Mouse (Mus musculus) spleen, postnatal 4 days (tissue): ENCODE measurements around the gene Odf3b.
A peak's percentile ranks its signal among the peaks of the same experiment; 100 is the strongest.

ENCODE experiments used
- DNase-seq, 2 experiments: peaks; one replicate each; pipeline ENCODE4 v3.0.0; 2022; ENCODE audit warnings: low spot score in 2 of 2

The Odf3b gene

DNA sequence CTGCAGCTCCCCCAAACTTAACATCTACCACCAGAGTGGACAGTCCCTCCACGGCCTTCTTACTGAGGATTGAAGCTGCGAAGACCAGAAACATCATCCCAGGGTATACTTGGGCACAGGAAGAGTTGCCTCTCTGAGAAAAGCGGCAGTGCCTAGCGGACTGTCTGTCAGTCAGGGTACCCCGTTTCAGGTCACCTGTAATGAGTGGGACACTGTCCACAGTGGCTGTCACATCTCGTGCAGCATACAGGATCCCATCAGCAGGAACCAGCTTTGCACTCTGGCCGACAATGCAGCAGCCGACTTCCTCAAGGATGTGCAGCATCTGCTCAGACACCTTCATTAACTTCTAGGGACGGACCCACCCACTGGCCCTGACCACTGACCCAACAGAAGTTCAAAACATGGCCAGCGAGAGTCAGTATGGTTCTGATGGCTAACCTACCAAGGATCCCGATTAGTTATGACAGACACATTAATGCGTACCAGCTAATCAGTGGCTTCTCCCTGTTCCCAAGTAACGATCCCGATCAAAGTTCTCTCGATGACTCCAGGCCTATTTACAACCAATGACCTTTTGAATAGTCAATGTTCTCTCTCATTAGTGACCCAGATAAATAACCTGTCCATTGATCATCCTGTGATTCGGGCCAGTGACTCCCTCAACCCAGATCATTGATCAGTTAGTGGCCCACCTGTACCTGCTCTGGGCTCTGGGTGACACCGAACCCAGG is 4.1 kb downstream of the Odf3b start:
- no peak for DNase-seq

DNA sequence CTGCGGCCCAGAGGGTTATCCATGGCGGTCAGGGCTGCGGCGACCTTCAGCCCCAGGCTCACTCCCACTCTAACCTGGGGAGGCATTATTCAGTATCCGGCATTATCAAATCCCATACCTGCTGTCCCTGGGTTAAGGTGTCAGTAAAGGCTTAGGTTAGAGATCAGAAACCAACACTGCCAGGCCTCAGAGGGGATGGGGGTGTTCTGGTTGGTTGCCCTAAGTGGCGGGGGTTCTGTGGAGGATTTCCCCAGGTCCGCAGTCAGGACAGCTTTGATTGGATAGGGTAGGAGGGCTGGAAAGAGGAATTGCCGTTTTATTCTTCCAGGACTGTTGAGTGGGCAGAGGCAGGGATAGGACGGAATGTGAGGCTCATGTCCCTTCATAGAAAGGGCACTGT is 4.7 kb downstream of the Odf3b start:
- DNase-seq = peak in 1 of 2 experiments; percentile 57

DNA sequence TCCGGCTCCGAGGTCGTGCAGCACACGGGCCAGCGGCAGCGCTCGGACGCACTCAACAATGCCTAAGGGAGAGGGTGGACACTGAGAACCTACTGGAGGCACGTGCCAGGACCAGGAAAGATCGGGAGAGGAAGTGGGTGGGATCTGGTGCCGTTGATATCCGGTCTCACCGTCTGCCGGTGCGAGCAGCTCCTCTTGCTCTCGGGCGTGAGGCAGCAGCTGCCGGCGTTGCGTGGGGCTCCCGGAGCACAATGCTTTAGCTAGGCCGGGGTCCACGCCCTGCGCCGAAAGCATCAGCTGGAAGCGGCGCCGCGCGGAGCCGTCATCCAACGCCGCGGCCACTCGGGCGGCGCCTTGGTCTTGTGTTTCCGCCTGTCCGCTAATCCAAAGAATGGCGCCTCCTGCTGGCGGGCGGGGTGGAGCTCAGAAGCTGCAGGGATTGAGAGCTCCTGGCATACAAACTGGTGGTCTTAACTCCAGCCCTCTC is 5.3 kb downstream of the Odf3b start, which contains the start of gene Sco2:
Gene Sco2, minus strand, starts transcription at position 85 of the 487 bp plus-strand sequence.
- peak; percentile 93 to 99 for DNase-seq

DNA sequence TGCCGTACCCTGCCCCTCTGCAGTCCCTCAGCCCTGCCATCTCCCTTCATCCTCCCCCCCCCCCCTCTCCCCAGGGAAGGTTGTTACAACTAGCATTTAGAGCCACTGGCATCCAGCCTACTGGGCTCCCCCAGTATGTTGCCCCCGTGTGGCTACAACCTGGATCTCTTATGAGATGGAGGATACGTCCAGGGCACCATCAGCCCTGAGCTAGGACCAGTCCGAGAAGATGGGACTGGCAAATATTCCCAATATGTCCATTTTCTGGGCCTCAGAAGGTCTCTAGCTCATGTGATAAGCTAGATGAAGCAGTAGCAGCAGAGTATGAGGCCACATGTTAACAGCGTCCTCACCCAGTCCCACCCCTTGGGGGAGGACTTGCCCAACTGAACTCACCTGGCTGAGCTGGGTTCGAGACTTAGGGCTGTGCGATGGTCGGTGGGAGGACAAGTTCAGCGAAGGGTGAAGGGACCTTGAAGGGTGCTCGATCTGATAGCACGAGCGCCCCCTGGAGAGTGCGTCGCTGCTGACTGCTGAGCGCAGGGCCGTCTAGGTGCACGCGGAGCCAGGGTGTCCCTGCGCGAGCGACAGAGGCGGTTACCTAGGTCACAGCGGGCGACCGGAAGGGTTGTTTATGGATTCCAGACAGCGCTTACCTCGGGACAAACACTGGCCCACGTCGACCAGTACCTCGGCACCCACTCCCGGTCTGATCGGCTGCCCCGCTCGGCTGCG is 5.9 kb downstream of the Odf3b start:
- DNase-seq = peak; percentile 88 to 95

GRCm38 (mm10) chr15:89372536-89372935 is 6.5 kb downstream of the Odf3b start:
- peak in 1 of 2 experiments; percentile 60 for DNase-seq

DNA sequence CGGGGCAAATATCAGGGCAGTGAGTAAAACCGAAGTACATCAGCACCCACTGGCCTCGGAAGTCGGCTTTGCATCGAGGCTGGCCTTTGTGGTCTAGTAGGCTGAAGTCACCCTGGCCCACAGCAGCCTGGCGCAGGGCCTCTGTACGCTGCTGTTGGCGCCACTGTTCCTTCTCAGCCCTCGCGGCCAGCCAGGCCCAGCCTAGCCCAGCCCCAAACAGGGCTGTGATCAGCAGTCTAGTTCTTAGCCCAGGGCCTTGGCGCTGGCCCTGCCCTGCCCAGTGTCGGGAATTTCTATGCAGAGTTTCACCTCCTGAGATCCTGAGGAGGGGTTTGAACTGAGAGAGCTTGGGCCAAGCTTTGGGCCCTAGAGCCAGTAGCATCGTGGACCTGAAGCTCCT is 7.0 kb downstream of the Odf3b start:
- DNase-seq = peak in 1 of 2 experiments; percentile 63

DNA sequence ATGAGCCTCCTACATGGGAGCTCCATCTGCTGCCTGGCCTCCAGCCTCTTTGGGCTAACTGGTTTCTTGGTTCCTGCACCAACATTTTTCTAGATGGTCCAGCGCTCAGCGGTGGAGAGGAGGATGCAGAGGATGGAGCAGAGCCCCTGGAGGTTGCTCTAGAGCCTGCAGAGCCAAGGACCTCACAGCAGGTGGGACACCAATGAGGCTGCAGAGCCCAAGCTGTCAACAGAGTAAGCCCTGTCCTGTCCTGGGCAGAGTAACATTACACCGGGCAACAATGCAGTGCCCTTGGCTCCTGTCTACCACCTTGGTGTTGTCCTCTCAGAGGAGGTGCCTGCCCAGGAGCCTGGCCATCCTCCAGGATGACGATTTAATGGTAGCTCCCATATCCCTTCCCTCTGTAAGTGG is 13.9 kb downstream of the Odf3b start:
- DNase-seq = no peak

- DNase-seq = no peak
Observed at GRCm38 (mm10) chr15:89363051-89363450, 16.0 kb downstream of the Odf3b start.

DNA sequence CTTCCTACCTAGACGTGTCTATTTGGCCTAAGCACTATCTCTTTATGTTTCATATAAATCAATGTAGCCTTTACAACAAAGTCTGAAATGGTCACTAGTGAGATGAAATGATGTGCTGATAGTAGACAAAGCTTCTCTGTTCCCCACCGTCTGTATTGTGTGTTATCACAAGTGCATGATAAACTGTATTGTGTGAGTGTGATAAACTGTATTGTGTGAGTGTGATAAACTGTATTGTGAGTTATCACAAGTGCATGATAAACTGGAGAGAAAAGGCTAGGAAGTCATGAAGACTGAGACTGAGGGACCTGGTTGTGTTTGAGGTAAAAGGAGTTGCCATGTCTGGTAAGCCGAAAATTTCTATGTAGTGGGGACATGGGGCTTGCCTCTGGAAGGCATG is 20.3 kb downstream of the Odf3b start:
- no peak for DNase-seq

DNA sequence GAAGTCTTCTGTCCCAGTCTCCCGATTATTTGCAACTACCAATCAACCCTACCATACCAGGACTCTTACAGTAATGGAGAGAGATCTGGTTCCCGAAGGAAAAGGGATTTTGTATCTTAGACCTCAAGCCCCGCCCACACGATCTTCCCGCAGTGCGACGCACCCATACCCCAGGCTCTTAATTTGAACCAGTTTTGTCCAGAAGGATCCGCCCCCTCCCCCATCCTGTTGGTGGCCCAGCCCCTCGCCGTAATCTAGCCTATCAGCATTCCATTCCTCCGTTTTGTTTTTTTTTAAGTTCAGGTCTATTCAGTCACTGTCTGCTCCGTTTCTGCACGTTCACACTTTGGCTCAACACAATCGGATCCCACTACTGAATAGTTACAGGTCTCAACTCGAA is 22.7 kb downstream of the Odf3b start:
- peak; percentile 82 to 87 for DNase-seq

GRCm38 (mm10) chr15:89355241-89356187 is 23.6 kb downstream of the Odf3b start, which contains the start of the genes Lmf2 and Ncaph2:
Gene Lmf2 (minus strand): TSS chr15:89355659.
Gene Ncaph2 (plus strand): TSS chr15:89355719.
- peak; percentile 96 to 99 for DNase-seq

GRCm38 (mm10) chr15:89354455-89354854 is 24.6 kb downstream of the Odf3b start:
- peak in 1 of 2 experiments; percentile 18 for DNase-seq

- DNase-seq = no peak
Observed at GRCm38 (mm10) chr15:89353837-89354236, 25.2 kb downstream of the Odf3b start.

DNA sequence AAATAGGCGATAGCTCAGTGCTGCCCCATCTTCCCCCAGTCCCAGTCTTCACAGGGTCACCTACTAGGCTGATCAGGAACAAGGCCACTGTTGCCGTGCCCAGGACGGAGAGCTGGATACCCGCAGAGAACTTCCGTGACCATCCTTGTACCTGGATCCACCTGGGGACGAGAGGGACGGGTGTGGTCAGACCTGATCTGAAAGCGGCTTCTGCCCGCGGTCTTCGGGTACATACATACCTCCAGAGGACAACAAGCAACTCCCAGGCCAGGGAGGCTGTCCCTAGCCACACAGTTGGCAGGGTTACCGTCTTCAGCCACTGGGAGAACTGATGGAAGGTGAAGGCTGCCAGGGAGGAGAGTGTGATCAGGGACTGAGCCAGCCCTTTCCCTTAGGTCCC is 26.3 kb downstream of the Odf3b start:
- DNase-seq = no peak

GRCm38 (mm10) chr15:89352054-89352453 is 27.0 kb downstream of the Odf3b start:
- no peak for DNase-seq

GRCm38 (mm10) chr15:89351302-89351701 is 27.8 kb downstream of the Odf3b start:
- DNase-seq = no peak

- DNase-seq = no peak
Observed at GRCm38 (mm10) chr15:89350447-89350846, 28.6 kb downstream of the Odf3b start.

DNA sequence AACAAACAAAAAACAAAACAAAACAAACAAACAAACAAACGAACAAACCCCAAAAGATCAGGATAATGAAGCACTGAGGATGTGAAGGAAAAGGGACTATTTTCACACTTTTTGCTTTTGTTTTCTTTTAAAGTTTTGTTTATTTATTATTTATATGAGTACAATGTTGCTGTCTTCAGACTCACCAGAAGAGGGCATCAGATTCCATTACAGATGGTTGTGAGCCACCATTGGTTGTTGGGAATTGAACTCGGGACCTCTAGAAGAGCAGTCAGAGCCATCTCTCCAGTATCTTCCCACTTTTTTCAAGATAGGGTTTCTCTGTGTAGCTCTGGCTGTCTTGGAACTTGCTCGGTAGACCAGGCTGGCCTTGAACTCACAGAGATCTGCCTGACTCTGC is 35.8 kb downstream of the Odf3b start:
- DNase-seq = no peak

DNA sequence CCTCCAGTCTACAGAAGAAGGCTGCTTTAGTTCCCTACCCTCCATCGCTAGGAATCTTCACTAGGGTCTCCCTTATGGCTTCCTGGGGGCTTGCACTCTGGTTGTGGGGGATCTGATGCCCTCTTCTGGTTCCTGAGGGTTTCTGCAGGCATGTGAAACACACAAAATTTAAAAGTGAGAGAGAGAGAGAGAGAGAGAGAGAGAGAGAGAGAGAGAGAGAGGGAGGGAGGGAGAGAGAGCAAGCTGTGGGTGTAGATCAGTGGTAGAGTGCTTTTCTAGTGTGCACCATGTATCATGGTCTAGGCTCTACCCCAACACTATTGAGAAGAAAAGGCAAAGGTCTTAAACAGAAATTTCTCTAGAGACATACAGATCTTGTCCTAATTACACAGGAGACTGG is 37.4 kb downstream of the Odf3b start:
- no peak for DNase-seq

DNA sequence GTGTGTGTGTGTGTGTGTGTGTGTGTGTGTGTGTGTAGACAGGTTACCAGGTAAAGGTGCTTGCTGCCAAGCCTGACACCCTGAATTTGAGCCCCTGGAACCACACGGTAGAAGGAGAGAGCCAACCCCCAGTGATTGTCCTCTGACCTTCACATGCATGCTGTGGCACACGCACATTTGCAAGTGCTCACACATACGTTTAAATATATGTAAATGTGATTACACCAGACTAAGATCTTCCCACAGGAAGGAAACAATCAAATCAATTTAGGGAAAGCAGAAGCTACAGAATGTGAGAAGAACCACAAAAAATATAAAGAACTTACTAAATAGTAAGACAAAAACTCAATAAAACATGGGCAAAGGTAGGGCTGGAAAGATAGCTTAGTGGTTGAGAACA is 38.9 kb downstream of the Odf3b start:
- DNase-seq = no peak

GRCm38 (mm10) chr15:89339696-89340095 is 39.4 kb downstream of the Odf3b start:
- no peak for DNase-seq

DNA sequence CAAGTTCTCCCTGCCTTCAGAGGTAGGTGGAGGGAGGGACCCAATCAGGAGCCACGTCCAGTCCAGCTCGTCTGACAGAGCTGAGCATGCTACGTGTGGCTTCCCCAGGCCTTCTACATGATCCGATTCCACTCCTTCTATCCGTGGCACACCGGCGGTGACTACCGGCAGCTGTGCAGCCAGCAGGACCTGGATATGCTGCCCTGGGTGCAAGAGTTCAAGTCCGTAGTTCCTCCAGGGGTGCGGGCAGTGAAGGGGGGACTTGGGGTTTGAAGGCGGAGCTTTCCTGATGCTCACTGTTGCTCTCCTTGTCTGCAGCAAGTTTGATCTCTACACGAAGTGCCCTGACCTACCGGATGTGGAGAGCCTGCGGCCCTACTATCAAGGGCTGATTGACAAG is 42.7 kb downstream of the Odf3b start:
- no peak for DNase-seq
